Mouse (Mus musculus) kidney, adult 11 months (tissue): ENCODE measurements at regions not wholly inside any gene's neighbourhood (a gene's known extent, or its start where the extent isn't known, plus 50 kb on each side); places are given as distances from the start of the nearest gene placed in this dataset.

Source experiments
- DNase-seq: peaks from one replicate; pipeline ENCODE4 v3.0.0; 2022

GRCm38 (mm10) chr13:72947374-72948165 is 312.7 kb upstream of the Irx4 start:
- DNase-seq = no peak

- no peak for DNase-seq
Observed at GRCm38 (mm10) chr13:72958616-72959518, 301.4 kb upstream of the Irx4 start.

- DNase-seq = no peak
Observed at GRCm38 (mm10) chr13:72961291-72961690, 299.0 kb upstream of the Irx4 start.

- no peak for DNase-seq
Observed at GRCm38 (mm10) chr13:72972165-72972564, 288.1 kb upstream of the Irx4 start.

- DNase-seq = no peak
Observed at GRCm38 (mm10) chr13:72972894-72973293, 287.4 kb upstream of the Irx4 start.

- no peak for DNase-seq
Observed at GRCm38 (mm10) chr13:72977213-72977612, 283.1 kb upstream of the Irx4 start.

GRCm38 (mm10) chr13:72977971-72978370 is 282.3 kb upstream of the Irx4 start:
- no peak for DNase-seq

GRCm38 (mm10) chr13:72978966-72979365 is 281.3 kb upstream of the Irx4 start:
- DNase-seq = no peak

- no peak for DNase-seq
Observed at GRCm38 (mm10) chr13:72992589-72993409, 267.5 kb upstream of the Irx4 start.

GRCm38 (mm10) chr13:72993410-72993858 is 266.8 kb upstream of the Irx4 start:
- no peak for DNase-seq

- no peak for DNase-seq
Observed at GRCm38 (mm10) chr13:72994538-72994937, 265.7 kb upstream of the Irx4 start.

GRCm38 (mm10) chr13:73008856-73009546 is 251.3 kb upstream of the Irx4 start:
- no peak for DNase-seq

GRCm38 (mm10) chr13:73009547-73010475 is 250.5 kb upstream of the Irx4 start:
- no peak for DNase-seq

- DNase-seq = no peak
Observed at GRCm38 (mm10) chr13:73019181-73019580, 241.1 kb upstream of the Irx4 start.

GRCm38 (mm10) chr13:73031217-73031616 is 229.1 kb upstream of the Irx4 start:
- no peak for DNase-seq

- DNase-seq = peak; percentile 27
Observed at GRCm38 (mm10) chr13:73033055-73033454, 227.2 kb upstream of the Irx4 start.

GRCm38 (mm10) chr13:73034065-73034831 is 226.0 kb upstream of the Irx4 start:
- no peak for DNase-seq

- no peak for DNase-seq
Observed at GRCm38 (mm10) chr13:73034886-73035285, 225.4 kb upstream of the Irx4 start.

GRCm38 (mm10) chr13:73035336-73035940 is 224.8 kb upstream of the Irx4 start:
- no peak for DNase-seq

- no peak for DNase-seq
Observed at GRCm38 (mm10) chr13:73039731-73040130, 220.5 kb upstream of the Irx4 start.
